Mouse (Mus musculus): ENCODE results near the gene Sema6d. TPM values are rescaled to one million over a fixed set of nuclear protein-coding genes. Genes with fewer than 3 reads are reported as not detected.

Gene Sema6d
- polyA plus RNA-seq, 1 experiment from 2014 or later, result 15.4 TPM

GRCm38 (mm10) chr2:124120355-124120754, 30.6 kb downstream of the Sema6d start:
- WGBS, result 84% methylated on average over 1 of the region's 1 CpGs
- DNase-seq (ENCODE audit: low spot score), result no peak
- Histone ChIP-seq H3K4me3 (no peak overlapping the region), H3K9me3 (no peaks in the 10 kb centered on the region), H3K36me3 (no peaks in the 10 kb centered on the region), H3K27me3 (ENCODE audit: insufficient read depth, poor library complexity, severe bottlenecking) (no peaks in the 10 kb centered on the region), H3K4me1 (replicated peaks) (0 out of 2 replicates have a peak, but pooled peaks cover 7% of the 10 kb centered on the region), H3K27ac (no peak overlapping the region)

- 94% methylated on average over 2 of the region's 2 CpGs for WGBS
- no peak for DNase-seq (ENCODE audit: low spot score)
- H3K27me3 ChIP-seq (ENCODE audit: insufficient read depth, poor library complexity, severe bottlenecking), result no peaks in the 10 kb centered on the region
Observed at GRCm38 (mm10) chr2:124121539-124121938, 31.8 kb downstream of the Sema6d start.

GRCm38 (mm10) chr2:124125504-124125903, 35.7 kb downstream of the Sema6d start:
- Histone ChIP-seq H3K4me3 (no peak overlapping the region), H3K9me3 (no peaks in the 10 kb centered on the region), H3K4me1 (replicated peaks) (no peaks in the 10 kb centered on the region), H3K36me3 (no peaks in the 10 kb centered on the region), H3K27me3 (ENCODE audit: insufficient read depth, poor library complexity, severe bottlenecking) (no peaks in the 10 kb centered on the region), H3K27ac (no peak overlapping the region)
- 89% methylated on average over 7 of the region's 7 CpGs for WGBS
- DNase-seq (ENCODE audit: low spot score), result no peak

More at GRCm38 (mm10) chr2:124121539-124121938, 31.8 kb downstream of the Sema6d start:
- H3K4me1 ChIP-seq (replicated peaks), result 0 out of 2 replicates have a peak, but pooled peaks cover 7% of the 10 kb centered on the region
- no peak overlapping the region for H3K27ac ChIP-seq
- no peaks in the 10 kb centered on the region for H3K9me3 ChIP-seq
- H3K4me3 ChIP-seq, result no peak overlapping the region
- no peaks in the 10 kb centered on the region for H3K36me3 ChIP-seq

GRCm38 (mm10) chr2:124126853-124127252, 37.1 kb downstream of the Sema6d start:
- WGBS, result 78% methylated on average over 3 of the region's 3 CpGs

GRCm38 (mm10) chr2:124130876-124131275, 41.1 kb downstream of the Sema6d start:
- H3K9me3 ChIP-seq, result no peaks in the 10 kb centered on the region
- WGBS, result 88% methylated on average over 2 of the region's 2 CpGs
- no peak overlapping the region for H3K27ac ChIP-seq
- no peak overlapping the region for H3K4me3 ChIP-seq
- H3K4me1 ChIP-seq (replicated peaks), result 0 out of 2 replicates have a peak, but pooled peaks cover 3% of the 10 kb centered on the region
- H3K27me3 ChIP-seq (ENCODE audit: insufficient read depth, poor library complexity, severe bottlenecking), result no peaks in the 10 kb centered on the region
- no peak for DNase-seq (ENCODE audit: low spot score)
- no peaks in the 10 kb centered on the region for H3K36me3 ChIP-seq

More at GRCm38 (mm10) chr2:124126853-124127252, 37.1 kb downstream of the Sema6d start:
- Histone ChIP-seq H3K9me3 (no peaks in the 10 kb centered on the region), H3K27me3 (ENCODE audit: insufficient read depth, poor library complexity, severe bottlenecking) (no peaks in the 10 kb centered on the region), H3K27ac (no peak overlapping the region), H3K4me3 (no peak overlapping the region), H3K36me3 (no peaks in the 10 kb centered on the region), H3K4me1 (replicated peaks) (no peaks in the 10 kb centered on the region)
- DNase-seq (ENCODE audit: low spot score), result no peak

GRCm38 (mm10) chr2:124141510-124142044, 51.8 kb downstream of the Sema6d start:
- Histone ChIP-seq H3K9me3 (no peaks in the 10 kb centered on the region), H3K27ac (no peak overlapping the region), H3K4me1 (replicated peaks) (peaks cover 7% of the 10 kb centered on the region), H3K36me3 (no peaks in the 10 kb centered on the region), H3K27me3 (ENCODE audit: insufficient read depth, poor library complexity, severe bottlenecking) (no peaks in the 10 kb centered on the region), H3K4me3 (no peak overlapping the region)
- DNase-seq (ENCODE audit: low spot score), result no peak
- WGBS, result 85% methylated on average over 3 of the region's 3 CpGs

GRCm38 (mm10) chr2:124145528-124145927, 55.8 kb downstream of the Sema6d start:
- Histone ChIP-seq H3K27ac (peak overlapping the region; percentile 62; the same call in 1 of the 2 replicates), H3K9me3 (no peaks in the 10 kb centered on the region), H3K27me3 (ENCODE audit: insufficient read depth, poor library complexity, severe bottlenecking) (no peaks in the 10 kb centered on the region), H3K4me1 (replicated peaks) (peaks cover 7% of the 10 kb centered on the region), H3K36me3 (no peaks in the 10 kb centered on the region), H3K4me3 (no peak overlapping the region)
- 16% methylated on average over 1 of the region's 1 CpGs for WGBS
- DNase-seq (ENCODE audit: low spot score), result no peak

GRCm38 (mm10) chr2:124158158-124158557, 68.4 kb downstream of the Sema6d start:
- Histone ChIP-seq H3K4me1 (replicated peaks) (peaks cover 8% of the 10 kb centered on the region), H3K27me3 (ENCODE audit: insufficient read depth, poor library complexity, severe bottlenecking) (no peaks in the 10 kb centered on the region), H3K27ac (no peak overlapping the region), H3K4me3 (no peak overlapping the region), H3K9me3 (no peaks in the 10 kb centered on the region), H3K36me3 (no peaks in the 10 kb centered on the region)
- 66% methylated on average over 1 of the region's 1 CpGs for WGBS
- no peak for DNase-seq (ENCODE audit: low spot score)

- 41% methylated on average over 7 of the region's 7 CpGs for WGBS
Observed at GRCm38 (mm10) chr2:124162001-124162599, 72.3 kb downstream of the Sema6d start.

GRCm38 (mm10) chr2:124168411-124168810, 78.6 kb downstream of the Sema6d start:
- no peaks in the 10 kb centered on the region for H3K27me3 ChIP-seq (ENCODE audit: insufficient read depth, poor library complexity, severe bottlenecking)
- H3K4me1 ChIP-seq (replicated peaks), result peaks cover 8% of the 10 kb centered on the region; the same call in 1 of the 2 replicates
- no peaks in the 10 kb centered on the region for H3K36me3 ChIP-seq
- DNase-seq (ENCODE audit: low spot score), result no peak
- no peak overlapping the region for H3K4me3 ChIP-seq
- H3K27ac ChIP-seq, result no peak overlapping the region
- WGBS, result 97% methylated on average over 1 of the region's 1 CpGs
- no peaks in the 10 kb centered on the region for H3K9me3 ChIP-seq

More at GRCm38 (mm10) chr2:124162001-124162599, 72.3 kb downstream of the Sema6d start:
- Histone ChIP-seq H3K4me1 (replicated peaks) (peaks cover 8% of the 10 kb centered on the region), H3K9me3 (no peaks in the 10 kb centered on the region), H3K27me3 (ENCODE audit: insufficient read depth, poor library complexity, severe bottlenecking) (no peaks in the 10 kb centered on the region), H3K27ac (peak overlapping the region; percentile 45; the same call in 1 of the 2 replicates), H3K36me3 (no peaks in the 10 kb centered on the region), H3K4me3 (no peak overlapping the region)
- DNase-seq (ENCODE audit: low spot score), result peak; percentile 18

- DNase-seq (ENCODE audit: low spot score), result no peak
- Histone ChIP-seq H3K27ac (no peak overlapping the region), H3K9me3 (no peaks in the 10 kb centered on the region)
Observed at GRCm38 (mm10) chr2:124171718-124172117, 81.9 kb downstream of the Sema6d start.

GRCm38 (mm10) chr2:124176265-124176664, 86.5 kb downstream of the Sema6d start:
- Histone ChIP-seq H3K4me1 (replicated peaks) (peaks cover 10% of the 10 kb centered on the region; the same call in 1 of the 2 replicates), H3K4me3 (no peak overlapping the region), H3K27me3 (ENCODE audit: insufficient read depth, poor library complexity, severe bottlenecking) (no peaks in the 10 kb centered on the region), H3K9me3 (no peaks in the 10 kb centered on the region), H3K36me3 (no peaks in the 10 kb centered on the region), H3K27ac (no peak overlapping the region)
- 60% methylated on average over 1 of the region's 1 CpGs for whole genome bisulfite sequencing
- no peak for DNase-seq (ENCODE audit: low spot score)

More at GRCm38 (mm10) chr2:124171718-124172117, 81.9 kb downstream of the Sema6d start:
- peaks cover 10% of the 10 kb centered on the region; the same call in 1 of the 2 replicates for H3K4me1 ChIP-seq (replicated peaks)
- no peak overlapping the region for H3K4me3 ChIP-seq
- no peaks in the 10 kb centered on the region for H3K27me3 ChIP-seq (ENCODE audit: insufficient read depth, poor library complexity, severe bottlenecking)
- WGBS, result 65% methylated on average over 3 of the region's 3 CpGs
- no peaks in the 10 kb centered on the region for H3K36me3 ChIP-seq

- Histone ChIP-seq H3K27ac (no peak overlapping the region), H3K4me1 (replicated peaks) (peaks cover 8% of the 10 kb centered on the region; the same call in 1 of the 2 replicates), H3K9me3 (no peaks in the 10 kb centered on the region), H3K36me3 (no peaks in the 10 kb centered on the region), H3K4me3 (no peak overlapping the region), H3K27me3 (ENCODE audit: insufficient read depth, poor library complexity, severe bottlenecking) (no peaks in the 10 kb centered on the region)
- 76% methylated on average over 4 of the region's 4 CpGs for WGBS
- DNase-seq (ENCODE audit: low spot score), result no peak
Observed at GRCm38 (mm10) chr2:124176711-124177169, 87.0 kb downstream of the Sema6d start.

All from hindbrain, embryonic 10.5 days (tissue).